Mouse (Mus musculus) liver, embryonic 11.5 days (tissue): ENCODE measurements around the gene Kank3. TPM values are rescaled to one million over a fixed set of nuclear protein-coding genes. Genes with fewer than 3 reads are reported as not detected.

Experiments used
- ATAC-seq: fragments of 200-750 bp; cut with Nextera tagmentation; replicated peaks from 2 replicates; pipeline ENCODE4 v1.8.0; 2017; ENCODE audit warnings: moderate number of reproducible peaks, mild to moderate bottlenecking, moderate TSS enrichment, moderate library complexity; ENCODE audit not compliant: low FRiP score
- DNase-seq: peaks from one replicate; pipeline ENCODE4 v3.0.0-alpha.2; 2017; ENCODE audit warnings: low spot score
- H3K27ac ChIP-seq: fragments of 300-500 bp; sonication (generic); 2 replicates; pipeline ENCODE4 v1.5.1; 2014; ENCODE audit warnings: mild to moderate bottlenecking, low read depth, low read length, control low read depth
- H3K27me3 ChIP-seq: fragments of 300-500 bp; sonication (generic); replicated peaks from 2 replicates; pipeline ENCODE4 v1.6.1; 2014; ENCODE audit warnings: low read length, mixed read lengths; ENCODE audit not compliant: control insufficient read depth, insufficient read depth
- H3K36me3 ChIP-seq: fragments of 300-500 bp; sonication (generic); 2 replicates; pipeline ENCODE4 v1.6.1; 2014; ENCODE audit warnings: mild to moderate bottlenecking, low read length, moderate library complexity, mixed read lengths; ENCODE audit not compliant: control insufficient read depth, insufficient read depth
- H3K4me1 ChIP-seq: fragments of 300-500 bp; sonication (generic); replicated peaks from 2 replicates; pipeline ENCODE4 v1.6.1; 2014; ENCODE audit warnings: low read length, mixed read lengths; ENCODE audit not compliant: control insufficient read depth, insufficient read depth
- H3K4me2 ChIP-seq: fragments of 300-500 bp; sonication (generic); 2 replicates; pipeline ENCODE4 v1.6.1; 2014; ENCODE audit warnings: mild to moderate bottlenecking, control low read depth, moderate library complexity
- H3K4me3 ChIP-seq: fragments of 300-500 bp; sonication (generic); 2 replicates; pipeline ENCODE4 v1.5.1; 2014; ENCODE audit warnings: low read depth, low read length, control low read depth
- H3K9ac ChIP-seq: fragments of 300-500 bp; sonication (generic); 2 replicates; pipeline ENCODE4 v1.6.1; 2014; ENCODE audit warnings: low read depth, low read length, control low read depth
- H3K9me3 ChIP-seq: fragments of 300-500 bp; sonication (generic); 2 replicates; pipeline ENCODE4 v1.6.1; 2016; ENCODE audit warnings: low read length, inconsistent platforms, mixed read lengths; ENCODE audit not compliant: control insufficient read depth
- WGBS: fragments of 180-500 bp; shearing (Covaris S2); extraction: QIAGEN DNeasy Blood & Tissue Kit; methylation state at CpG from one replicate; pipeline ENCODE4 v1.1.7; 2014; 5-methylcytosine and 5-hydroxymethylcytosine counted together
- polyA plus RNA-seq: library from polyadenylated mRNA; unstranded; fragments of >200 nt; fragmentation: Nextera tagmentation; extraction: Ambion mirVana; gene quantifications from 2 replicates; pipeline ENCODE4 v1.2.1, GENCODE M21; 2014

The Kank3 gene
- polyA plus RNA-seq = 21.4 and 23.4 TPM in 2 replicates

DNA sequence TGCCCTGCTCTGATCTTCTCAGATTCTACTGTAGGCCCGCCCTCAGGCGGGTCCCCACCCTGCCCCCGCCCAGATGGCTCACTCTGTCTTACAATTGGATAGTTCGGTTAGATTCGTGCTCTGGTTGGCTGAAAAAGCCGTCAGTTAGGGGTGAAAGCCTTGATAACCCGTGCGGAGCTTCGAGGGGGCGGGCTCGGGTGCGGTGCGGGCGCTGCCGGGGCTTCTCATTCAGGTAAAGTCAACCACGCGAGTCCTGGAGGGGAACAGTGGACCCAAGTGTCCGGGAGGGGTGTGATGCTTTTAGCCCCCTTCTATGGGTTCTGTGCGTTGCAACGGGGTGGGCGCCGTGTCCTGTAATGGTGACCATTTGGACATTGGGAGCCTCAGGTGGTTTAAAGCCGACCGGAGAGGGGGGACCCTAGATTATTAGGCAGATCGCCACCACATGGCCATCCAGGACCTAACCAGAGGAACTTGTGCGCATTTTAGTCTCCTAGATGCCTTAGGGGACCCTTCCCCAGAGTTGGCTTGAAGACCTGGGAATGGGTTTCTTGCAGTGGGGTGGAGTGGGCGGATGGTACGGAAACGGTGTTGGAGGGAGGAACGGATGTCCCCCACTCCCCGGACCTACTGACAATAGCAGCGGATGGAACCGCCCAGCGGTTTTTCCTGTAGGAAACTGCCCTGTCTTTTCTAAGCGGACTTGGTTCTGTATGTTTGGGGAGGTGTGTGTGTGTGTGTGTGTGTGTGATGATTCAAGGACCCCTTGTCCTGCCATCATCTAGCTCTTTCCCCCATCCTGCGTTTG, at the start of gene Kank3:
Kank3 (plus strand) TSS at position 186 of the 808 bp plus-strand sequence.
- no peaks in the 10 kb centered on the region for H3K9me3 ChIP-seq
- H3K4me1 ChIP-seq = peaks cover 10% of the 10 kb centered on the region; the same call in 1 of the 2 replicates
- no peak within 1 kb of the TSS for H3K27ac ChIP-seq
- under 1% methylated on average over 36 of the region's 36 CpGs for WGBS
- DNase-seq (peak; percentile 92), ATAC-seq (peak; percentile 96)
- peak within 1 kb of the TSS; percentile 99 for H3K4me2 ChIP-seq
- H3K4me3 ChIP-seq = peak within 1 kb of the TSS; percentile 69
- H3K9ac ChIP-seq = peak within 1 kb of the TSS; percentile 60
- no peaks in the 10 kb centered on the region for H3K27me3 ChIP-seq
- no peaks in the 10 kb centered on the region for H3K36me3 ChIP-seq

DNA sequence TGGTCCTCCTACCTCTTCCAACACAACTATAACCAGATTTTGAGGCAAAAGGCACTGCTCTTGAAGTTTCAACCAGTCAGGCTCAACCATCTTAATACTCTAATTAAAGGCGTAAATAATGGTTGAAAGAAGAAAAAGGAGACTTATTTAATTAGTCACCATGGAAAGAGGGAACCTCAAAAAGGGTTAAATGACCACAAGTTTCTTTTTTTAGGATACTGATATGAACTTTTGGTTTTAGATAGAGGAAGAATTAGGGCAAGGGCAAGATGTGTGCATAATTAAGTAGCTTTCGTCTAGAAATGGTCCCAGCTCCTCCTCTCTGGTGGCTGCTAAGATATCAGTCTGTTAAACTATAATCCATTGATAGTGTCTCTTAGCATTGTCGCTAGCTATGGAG, 43.9 kb upstream of the Kank3 start:
- ATAC-seq (no peak), DNase-seq (no peak)
- H3K36me3 ChIP-seq = no peaks in the 10 kb centered on the region
- no peak overlapping the region for H3K4me3 ChIP-seq
- 63% methylated on average over 3 of the region's 3 CpGs for WGBS
- H3K4me1 ChIP-seq = no peaks in the 10 kb centered on the region
- H3K4me2 ChIP-seq = no peak overlapping the region
- no peak overlapping the region for H3K27ac ChIP-seq
- no peaks in the 10 kb centered on the region for H3K9me3 ChIP-seq
- no peak overlapping the region for H3K9ac ChIP-seq
- H3K27me3 ChIP-seq = no peaks in the 10 kb centered on the region

DNA sequence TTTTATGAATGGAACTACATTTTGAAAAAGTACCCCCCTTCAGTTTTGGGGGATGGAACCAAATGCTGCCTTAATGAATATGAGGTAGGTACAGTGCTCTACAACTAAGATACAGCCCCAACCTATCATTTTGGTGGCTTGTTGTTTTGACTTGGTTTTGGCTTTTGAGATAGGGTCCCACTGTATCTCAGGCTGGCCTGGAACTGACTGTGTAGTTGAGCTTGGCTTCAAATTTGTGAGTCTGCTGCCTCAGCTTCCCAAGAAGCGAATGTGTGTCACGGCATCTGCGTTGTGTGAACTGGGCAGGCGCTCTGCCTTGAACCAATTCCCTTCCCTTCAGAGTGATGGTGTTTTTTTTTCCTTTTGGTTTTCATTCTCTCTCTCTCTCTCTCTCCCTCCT, 38.7 kb upstream of the Kank3 start:
- Histone ChIP-seq H3K9ac (no peak overlapping the region), H3K27ac (no peak overlapping the region), H3K36me3 (peaks cover 5% of the 10 kb centered on the region; the same call in 1 of the 2 replicates), H3K4me2 (no peak overlapping the region), H3K4me1 (no peaks in the 10 kb centered on the region), H3K27me3 (no peaks in the 10 kb centered on the region), H3K4me3 (no peak overlapping the region), H3K9me3 (no peaks in the 10 kb centered on the region)
- 86% methylated on average over 4 of the region's 4 CpGs for whole genome bisulfite sequencing
- DNase-seq (no peak), ATAC-seq (no peak)

GRCm38 (mm10) chr17:33773426-33773825, 36.9 kb upstream of the Kank3 start:
- no peak overlapping the region for H3K27ac ChIP-seq
- no peaks in the 10 kb centered on the region for H3K9me3 ChIP-seq
- H3K4me3 ChIP-seq = no peak overlapping the region
- WGBS = 81% methylated on average over 6 of the region's 6 CpGs
- H3K36me3 ChIP-seq = peaks cover 16% of the 10 kb centered on the region; the same call in 1 of the 2 replicates
- no peak for ATAC-seq
- peaks cover 1% of the 10 kb centered on the region for H3K4me1 ChIP-seq
- no peak for DNase-seq
- H3K4me2 ChIP-seq = no peak overlapping the region
- H3K9ac ChIP-seq = no peak overlapping the region
- H3K27me3 ChIP-seq = no peaks in the 10 kb centered on the region

- Histone ChIP-seq H3K27me3 (no peaks in the 10 kb centered on the region), H3K9me3 (no peaks in the 10 kb centered on the region), H3K9ac (no peak overlapping the region), H3K36me3 (peaks cover 16% of the 10 kb centered on the region; the same call in 1 of the 2 replicates), H3K27ac (no peak overlapping the region), H3K4me1 (peaks cover 7% of the 10 kb centered on the region), H3K4me2 (no peak overlapping the region), H3K4me3 (no peak overlapping the region)
- DNase-seq (no peak), ATAC-seq (no peak)
- 87% methylated on average over 6 of the region's 6 CpGs for WGBS
Observed at GRCm38 (mm10) chr17:33773871-33774572, 36.3 kb upstream of the Kank3 start.

DNA sequence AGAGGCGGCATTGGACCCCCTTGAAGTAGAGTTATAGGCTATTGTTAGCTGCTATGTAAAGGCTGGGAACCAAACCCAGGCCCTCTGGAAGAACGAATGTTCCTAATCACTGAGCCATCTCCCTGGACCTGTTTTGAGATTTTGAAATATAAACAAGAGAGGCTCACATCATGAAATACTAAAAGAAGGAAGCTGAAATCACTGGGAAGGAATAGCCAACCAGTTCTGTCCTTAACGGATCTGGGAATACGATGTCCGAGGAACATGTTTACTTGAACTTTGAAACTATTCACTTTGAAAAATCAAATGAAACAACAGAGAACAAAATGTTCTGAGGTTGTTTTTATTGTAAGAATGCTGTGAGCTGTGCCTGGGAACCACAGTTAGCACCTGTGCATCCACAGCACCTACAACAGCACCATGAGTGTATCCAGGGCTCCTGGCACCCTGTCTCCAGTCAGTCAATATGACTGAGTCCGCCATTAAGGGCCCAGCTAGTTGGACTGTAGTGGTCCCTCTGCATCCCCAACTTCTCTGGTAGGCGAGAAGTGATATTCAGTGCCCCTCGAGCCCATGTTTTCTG, 35.7 kb upstream of the Kank3 start:
- no peaks in the 10 kb centered on the region for H3K9me3 ChIP-seq
- ATAC-seq (no peak), DNase-seq (no peak)
- H3K4me2 ChIP-seq = no peak overlapping the region
- H3K36me3 ChIP-seq = peaks cover 16% of the 10 kb centered on the region; the same call in 1 of the 2 replicates
- H3K9ac ChIP-seq = no peak overlapping the region
- no peak overlapping the region for H3K27ac ChIP-seq
- H3K27me3 ChIP-seq = no peaks in the 10 kb centered on the region
- 84% methylated on average over 8 of the region's 8 CpGs for WGBS
- H3K4me3 ChIP-seq = no peak overlapping the region
- peaks cover 13% of the 10 kb centered on the region for H3K4me1 ChIP-seq

GRCm38 (mm10) chr17:33775287-33775686, 35.0 kb upstream of the Kank3 start:
- Histone ChIP-seq H3K27me3 (no peaks in the 10 kb centered on the region), H3K9ac (no peak overlapping the region), H3K4me3 (no peak overlapping the region), H3K4me1 (peaks cover 19% of the 10 kb centered on the region), H3K9me3 (no peaks in the 10 kb centered on the region), H3K27ac (no peak overlapping the region), H3K4me2 (no peak overlapping the region), H3K36me3 (peaks cover 16% of the 10 kb centered on the region; the same call in 1 of the 2 replicates)
- ATAC-seq (no peak), DNase-seq (no peak)
- WGBS = 96% methylated on average over 4 of the region's 4 CpGs

GRCm38 (mm10) chr17:33779271-33779966, 30.9 kb upstream of the Kank3 start:
- Histone ChIP-seq H3K27me3 (no peaks in the 10 kb centered on the region), H3K4me2 (peak overlapping the region; percentile 95), H3K4me1 (peaks cover 30% of the 10 kb centered on the region), H3K9me3 (no peaks in the 10 kb centered on the region), H3K4me3 (peak overlapping the region; percentile 67; the same call in 1 of the 2 replicates), H3K36me3 (peaks cover 16% of the 10 kb centered on the region; the same call in 1 of the 2 replicates), H3K27ac (peak overlapping the region; percentile 60), H3K9ac (peak overlapping the region; percentile 83)
- no peak for ATAC-seq
- 43% methylated on average over 9 of the region's 9 CpGs for WGBS
- DNase-seq = peak; percentile 54
